Mouse (Mus musculus): Measurements from ENCODE around the gene Pkig. TPM values are rescaled to one million over a fixed set of nuclear protein-coding genes. Genes with fewer than 3 reads are reported as not detected.
A peak's percentile ranks its signal among the peaks of the same experiment; 100 is the strongest.
"Not testable (repeated sequence)": the region's sequence is repeated elsewhere in the genome, so short reads cannot be mapped to it uniquely, and the experiment has no call there.

Pkig gene
- total RNA-seq, 2 experiments from 2014 or later = 86.6 to 93.5 TPM

DNA sequence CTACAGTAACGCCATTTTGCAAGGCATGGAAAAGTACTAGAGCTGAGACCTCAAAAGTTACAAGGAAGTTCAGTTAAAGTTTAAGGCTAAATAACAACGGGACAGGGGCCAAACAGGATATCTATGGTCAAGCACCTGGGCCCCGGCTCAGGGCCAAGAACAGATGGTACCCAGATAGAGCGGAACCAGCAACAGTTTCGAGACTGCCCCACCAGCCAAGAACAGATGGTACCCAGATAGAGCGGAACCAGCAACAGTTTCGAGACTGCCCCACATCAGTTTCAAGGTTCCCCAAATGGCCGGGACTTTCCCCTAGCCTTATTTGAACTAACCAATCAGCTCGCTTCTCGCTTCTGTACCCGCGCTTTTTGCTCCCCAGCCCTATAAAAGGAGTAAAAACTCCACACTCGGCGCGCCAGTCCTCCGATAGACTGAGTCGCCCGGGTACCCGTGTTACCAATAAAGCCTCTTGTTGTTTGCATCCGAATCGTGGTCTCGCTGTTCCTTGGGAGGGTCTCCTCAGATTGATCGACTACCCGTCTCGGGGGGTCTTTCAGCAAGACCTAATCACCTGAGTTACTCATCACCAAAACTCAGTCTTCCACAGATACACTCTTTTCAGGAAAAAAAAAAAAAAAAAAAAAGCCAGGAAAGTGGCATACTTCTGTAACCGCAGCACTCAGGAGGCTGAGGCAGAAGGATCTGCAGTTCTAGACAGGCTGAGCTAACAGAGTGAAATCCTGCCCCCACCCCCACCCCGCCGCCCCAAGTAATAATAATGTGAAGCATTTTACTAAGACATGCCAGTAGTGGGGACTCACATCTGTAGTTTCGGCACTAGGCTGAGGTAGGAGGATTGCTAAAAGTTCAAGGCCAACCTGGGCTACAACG, 15.3 kb upstream of the Pkig start:
- peak; percentile 69 for ATAC-seq (replicated peaks; ENCODE audit: low FRiP score, poor library complexity, severe bottlenecking)

DNA sequence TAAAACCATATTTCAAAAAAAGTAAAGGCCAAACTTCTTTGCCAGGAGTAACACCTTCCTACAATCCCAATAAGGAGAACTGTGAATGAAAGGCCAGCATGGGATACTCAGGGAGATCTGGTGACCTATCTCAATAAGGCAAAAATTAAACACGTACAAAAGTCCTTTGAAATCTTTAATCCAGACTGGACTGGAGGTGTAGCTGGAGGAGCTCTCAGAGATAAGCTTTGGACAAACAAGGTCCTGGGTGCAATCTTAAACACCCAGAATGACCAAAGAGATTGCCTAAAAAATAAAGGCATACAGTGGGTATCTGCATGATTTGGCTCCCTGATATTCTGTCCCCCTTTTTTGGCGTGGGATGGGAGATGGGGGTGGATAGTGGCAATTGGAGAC, 14.6 kb upstream of the Pkig start:
- peak; percentile 16; the same call in 1 of the 2 replicates for ATAC-seq (replicated peaks; ENCODE audit: low FRiP score, poor library complexity, severe bottlenecking)

- 0 out of 2 replicates have a peak, but pooled peaks have one; percentile 7 for ATAC-seq (replicated peaks; ENCODE audit: low FRiP score, poor library complexity, severe bottlenecking)
Measured at GRCm38 (mm10) chr2:163644047-163644446, 14.1 kb upstream of the Pkig start.

GRCm38 (mm10) chr2:163644575-163645385, 13.4 kb upstream of the Pkig start, which contains the start of gene Serinc3:
Gene Serinc3, minus strand, starts transcription at chr2:163645131.
- peak; percentile 80 for ATAC-seq (replicated peaks; ENCODE audit: low FRiP score, poor library complexity, severe bottlenecking)

DNA sequence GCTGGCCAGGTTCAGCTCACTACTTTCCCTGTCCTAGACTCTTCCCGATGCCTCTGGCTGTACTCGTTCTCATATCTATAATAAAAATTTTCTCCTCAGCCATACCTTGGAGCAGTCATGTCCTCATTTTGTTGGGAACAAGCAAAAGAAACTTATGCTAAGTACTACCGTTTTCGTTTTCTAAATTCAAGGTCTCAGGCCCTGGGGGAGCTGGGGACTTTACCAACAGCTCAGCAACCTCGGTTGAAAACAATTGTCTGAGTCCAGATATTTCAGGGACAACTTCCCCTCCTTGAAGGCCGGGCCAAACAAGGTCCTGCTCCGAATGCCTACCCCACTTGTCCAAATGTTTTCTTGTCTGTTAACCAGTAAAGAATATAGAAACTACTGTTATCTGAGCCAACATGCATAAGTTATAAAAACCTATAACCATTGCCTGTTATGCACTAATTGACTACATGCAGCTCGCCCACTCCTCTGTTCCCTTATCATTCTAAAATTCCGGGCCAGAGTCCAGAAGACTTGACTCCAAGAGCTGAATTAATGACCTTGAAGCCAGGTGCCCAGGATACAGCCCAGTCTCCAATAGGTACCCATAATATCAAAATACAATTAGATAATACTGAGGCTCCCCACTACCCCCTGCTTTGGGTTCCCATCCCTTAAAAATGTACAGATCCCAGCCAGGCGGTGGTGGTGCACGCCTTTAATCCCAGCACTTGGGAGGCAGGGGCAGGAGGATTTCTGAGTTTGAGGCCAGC, 12.3 kb upstream of the Pkig start:
- ATAC-seq (replicated peaks; ENCODE audit: low FRiP score, poor library complexity, severe bottlenecking) = no peak

DNA sequence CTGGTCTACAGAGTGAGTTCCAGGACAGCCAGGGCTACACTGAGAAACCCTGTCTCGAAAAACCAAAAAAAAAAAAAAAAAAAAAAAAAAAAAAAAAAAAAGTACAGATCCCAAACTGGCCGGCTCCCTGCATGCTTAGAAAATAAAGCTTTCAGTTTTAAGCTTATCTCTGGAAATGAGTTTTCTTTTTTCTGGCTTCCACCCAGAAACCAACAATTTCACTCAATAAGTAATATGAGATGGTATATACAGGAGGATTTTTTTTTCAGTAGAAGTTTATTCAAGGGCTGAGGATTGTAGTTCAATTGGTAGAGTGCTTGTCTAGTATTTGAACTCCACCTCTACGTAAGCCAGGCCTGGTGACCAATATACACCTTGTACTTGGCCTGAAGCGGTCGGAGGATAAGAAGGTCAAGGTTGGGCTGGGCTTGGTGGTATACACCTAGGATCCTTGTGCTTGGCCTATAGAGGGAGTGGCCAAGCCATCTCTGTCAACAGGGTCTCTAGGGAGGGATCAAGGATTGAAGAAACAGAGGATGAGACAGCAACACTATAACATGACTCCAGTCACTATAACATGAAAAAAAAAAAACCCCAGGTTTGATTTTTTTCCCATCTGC, 11.6 kb upstream of the Pkig start:
- no peak for ATAC-seq (replicated peaks; ENCODE audit: low FRiP score, poor library complexity, severe bottlenecking)

GRCm38 (mm10) chr2:163655699-163656098, 2.5 kb upstream of the Pkig start:
- ATAC-seq (replicated peaks; ENCODE audit: low FRiP score, poor library complexity, severe bottlenecking) = not testable (repeated sequence)

DNA sequence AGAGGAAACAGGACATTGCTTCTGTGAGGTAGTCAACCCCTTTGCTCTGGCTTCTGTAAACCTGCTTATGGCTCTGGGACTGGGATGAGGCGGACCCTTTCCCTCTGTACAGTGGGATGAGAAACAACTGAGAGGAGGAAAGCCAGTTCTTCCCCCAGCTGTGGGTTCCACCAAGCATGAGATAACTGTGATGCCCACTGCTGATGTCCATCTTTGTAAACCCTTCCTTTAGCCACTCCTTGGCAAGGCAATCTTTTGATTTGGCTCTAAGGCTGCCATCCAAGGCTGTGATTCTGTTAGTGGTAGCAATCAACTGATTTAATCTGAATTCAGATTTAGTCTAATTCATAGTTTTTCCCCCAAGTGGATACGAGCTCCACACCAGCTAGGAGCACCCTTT, 700 bp upstream of the Pkig start:
- ATAC-seq (replicated peaks; ENCODE audit: low FRiP score, poor library complexity, severe bottlenecking) = no peak

- peak; percentile 26 for ATAC-seq (replicated peaks; ENCODE audit: low FRiP score, poor library complexity, severe bottlenecking)
Measured at GRCm38 (mm10) chr2:163658941-163659340, 755 bp downstream of the Pkig start.

DNA sequence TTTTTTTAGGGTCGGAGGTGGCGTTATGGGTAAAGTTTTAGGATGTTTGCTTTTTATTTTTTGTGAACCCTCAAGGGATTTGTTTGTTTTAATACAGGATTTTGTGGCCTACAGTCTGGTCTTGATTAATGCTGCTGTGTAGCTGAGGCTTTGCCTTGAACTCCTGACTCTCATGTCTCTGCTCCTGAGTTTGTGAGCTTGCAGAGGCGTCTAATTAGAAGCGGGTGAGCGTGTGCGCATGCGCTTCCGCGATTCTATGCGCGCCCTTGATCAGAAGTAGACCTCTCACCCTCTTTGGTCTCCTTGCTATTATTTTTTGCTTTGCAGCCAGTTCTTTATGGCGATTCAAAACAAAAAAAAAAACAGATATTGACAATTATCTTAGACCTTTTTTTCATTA, 1.2 kb downstream of the Pkig start:
- ATAC-seq (replicated peaks; ENCODE audit: low FRiP score, poor library complexity, severe bottlenecking) = no peak

DNA sequence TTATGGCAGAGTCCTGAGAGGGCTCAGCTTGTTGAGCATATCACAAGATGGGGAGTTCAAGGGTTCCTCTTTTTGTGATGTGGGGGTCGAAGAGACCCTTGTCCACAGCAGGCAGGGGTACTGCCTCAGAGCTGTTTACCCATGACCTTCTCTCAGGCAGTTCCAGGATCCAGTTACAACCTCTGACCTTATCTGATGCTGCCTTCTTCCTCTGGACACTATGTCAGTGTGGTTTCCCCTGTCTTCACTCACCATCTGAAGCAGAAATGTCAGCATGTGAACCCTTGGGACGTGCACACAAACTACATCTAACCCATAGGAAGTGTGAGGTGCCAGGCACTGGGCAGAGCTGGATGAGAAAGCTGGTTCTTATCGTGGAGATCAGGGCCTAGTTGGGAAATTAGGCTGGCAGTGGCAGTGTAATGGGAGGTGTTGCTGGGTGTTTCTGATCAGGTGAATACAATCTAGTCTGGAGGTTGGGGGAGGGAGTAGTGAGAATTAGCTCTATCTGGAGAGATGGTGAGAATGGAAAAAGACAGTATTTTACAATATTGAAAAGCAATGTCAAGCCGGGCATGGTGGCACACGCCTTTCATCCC, 2.0 kb downstream of the Pkig start:
- peak; percentile 31 for ATAC-seq (replicated peaks; ENCODE audit: low FRiP score, poor library complexity, severe bottlenecking)

DNA sequence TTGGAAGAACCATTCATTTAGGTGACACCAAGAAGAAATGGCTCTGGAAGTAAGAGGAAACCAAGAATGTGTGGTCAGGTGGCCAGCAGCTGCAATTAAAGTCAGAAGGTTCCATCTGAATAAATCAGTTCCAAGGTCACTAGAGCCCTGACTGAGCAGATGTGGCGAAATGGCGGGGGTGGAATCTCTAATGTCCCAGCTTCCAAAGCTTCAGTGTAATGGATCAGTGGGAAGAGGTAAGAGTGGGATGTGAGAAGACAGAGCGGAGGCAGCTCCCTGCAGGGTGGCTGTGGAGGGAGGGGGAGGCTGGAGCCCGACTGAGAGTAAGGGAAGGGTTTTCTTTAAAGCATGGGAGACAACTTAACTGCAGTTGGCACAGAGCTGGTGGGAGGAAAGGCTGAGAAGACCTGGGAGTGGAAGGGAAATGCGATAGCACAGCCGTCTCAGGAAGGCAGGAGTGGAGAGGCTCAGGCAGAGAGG, 3.2 kb downstream of the Pkig start:
- no peak for ATAC-seq (replicated peaks; ENCODE audit: low FRiP score, poor library complexity, severe bottlenecking)

DNA sequence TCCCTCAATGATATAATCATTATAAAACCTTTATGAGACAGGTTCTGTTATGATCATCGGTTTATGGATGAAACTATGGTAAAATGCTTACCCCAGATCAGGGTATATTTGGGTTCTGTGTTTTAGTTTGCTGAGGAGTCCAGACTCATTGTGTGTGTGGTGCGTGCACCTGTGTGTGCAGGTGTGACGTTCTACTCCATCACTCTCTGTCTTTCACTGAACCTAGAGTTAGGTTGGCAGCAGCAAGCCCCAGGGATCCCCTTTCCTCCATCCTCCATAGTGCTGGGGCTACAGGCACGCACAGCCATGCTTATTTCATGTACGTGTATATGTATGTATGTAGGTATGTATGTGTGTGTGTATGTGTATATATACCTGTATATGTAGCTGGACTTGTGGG, 3.9 kb downstream of the Pkig start:
- ATAC-seq (replicated peaks; ENCODE audit: low FRiP score, poor library complexity, severe bottlenecking) = no peak

DNA sequence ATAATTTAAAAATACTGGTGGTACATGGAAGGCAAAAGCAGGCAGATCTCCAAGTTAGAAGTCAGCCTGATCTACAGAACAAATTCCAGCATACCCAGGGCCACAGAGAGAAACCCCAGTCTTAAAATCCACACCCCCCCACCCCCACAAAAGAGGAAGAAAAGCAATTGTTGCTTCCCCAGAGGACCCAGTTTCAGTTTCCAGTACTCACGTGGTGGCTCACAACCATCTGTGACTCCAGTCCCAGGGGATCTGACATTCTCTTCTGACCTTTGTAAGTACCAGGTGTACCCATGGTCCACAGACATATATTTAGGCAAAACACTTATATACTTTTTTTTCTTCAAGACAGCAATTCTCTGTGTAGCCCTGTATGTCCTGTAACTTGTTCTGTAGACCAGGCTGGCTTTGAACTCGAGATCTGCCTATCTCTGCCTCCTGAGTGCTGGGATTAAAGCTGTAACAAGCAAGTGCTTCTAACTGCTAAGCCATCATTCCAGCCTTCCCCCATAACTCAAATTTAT, 4.6 kb downstream of the Pkig start:
- no peak for ATAC-seq (replicated peaks; ENCODE audit: low FRiP score, poor library complexity, severe bottlenecking)

DNA sequence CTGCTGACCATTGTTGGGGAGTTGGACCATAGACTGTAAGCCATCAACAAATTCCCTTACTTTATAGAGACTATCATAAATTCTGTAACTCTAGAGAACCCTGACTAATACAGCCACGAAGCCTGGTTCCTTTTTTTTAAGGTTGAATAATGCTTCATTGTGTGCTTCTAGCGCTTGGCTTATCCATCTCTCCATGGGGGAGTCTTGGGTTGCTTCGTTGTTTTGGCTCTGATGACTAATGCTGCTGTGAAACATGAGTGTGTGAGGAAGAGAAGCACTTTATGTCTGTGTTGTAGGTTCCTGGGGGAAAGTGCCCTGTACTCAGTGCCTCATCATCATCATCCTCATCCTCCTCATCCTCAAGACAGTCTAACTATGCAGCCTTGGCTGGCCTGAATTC, 5.7 kb downstream of the Pkig start:
- ATAC-seq (replicated peaks; ENCODE audit: low FRiP score, poor library complexity, severe bottlenecking) = no peak

DNA sequence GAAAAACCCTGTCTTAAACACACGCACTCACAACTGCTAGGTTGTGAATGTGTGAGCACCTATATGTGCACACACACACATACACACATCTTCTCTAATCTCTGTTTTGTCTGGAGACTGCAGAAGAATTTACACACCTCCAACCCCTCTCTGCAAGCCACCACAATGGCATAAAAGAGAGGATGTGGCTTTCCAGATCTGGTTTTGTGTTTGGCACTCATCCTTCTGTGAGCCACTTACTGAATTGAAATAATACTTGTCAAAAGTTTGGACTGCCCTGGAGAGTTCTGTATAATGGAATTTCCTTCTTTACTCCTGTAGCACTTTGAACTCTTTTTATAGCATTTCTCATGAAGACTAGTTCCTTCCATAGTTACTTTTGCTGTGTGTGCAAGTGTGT, 8.9 kb downstream of the Pkig start:
- ATAC-seq (replicated peaks; ENCODE audit: low FRiP score, poor library complexity, severe bottlenecking) = no peak

GRCm38 (mm10) chr2:163670872-163671594, 12.8 kb downstream of the Pkig start:
- no peak for ATAC-seq (replicated peaks; ENCODE audit: low FRiP score, poor library complexity, severe bottlenecking)

DNA sequence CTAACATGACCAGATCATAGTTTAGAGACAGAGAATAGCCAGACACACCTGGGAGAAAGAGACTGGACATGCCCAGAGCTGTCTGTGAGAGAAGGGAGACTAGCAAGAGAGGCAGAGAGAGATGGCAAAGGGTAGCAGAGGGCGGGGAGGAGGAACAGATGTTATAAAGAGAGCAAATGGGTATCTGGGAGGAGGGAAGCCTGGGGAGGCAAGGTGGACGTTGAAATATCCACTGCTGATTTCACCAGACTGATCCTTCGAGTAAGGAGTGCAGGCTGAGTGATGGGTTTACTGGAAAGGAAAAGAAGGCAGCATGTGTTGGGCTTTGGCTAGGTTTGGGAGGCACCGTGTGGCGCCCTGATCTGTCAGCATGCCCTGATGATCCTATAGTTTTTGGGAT, 16.2 kb downstream of the Pkig start:
- ATAC-seq (replicated peaks; ENCODE audit: low FRiP score, poor library complexity, severe bottlenecking) = no peak

Measured in erythroid progenitor cell, adult 5-6 weeks (primary cell).